Mouse (Mus musculus) CH12.LX (cell line): ENCODE results near the gene Tbcel.

Source experiments
- CTCF ChIP-seq, 2 experiments: IDR thresholded peaks in 1 of 2; conservative IDR thresholded peaks in 1 of 2; 2 replicates each; pipeline ENCODE4 v1.5.1; 2011 to 2012; ENCODE audit warnings: low read depth in 2 of 2, low read length in 2 of 2, improper control_type of control experiment in 1 of 2, inconsistent platforms in 1 of 2, mild to moderate bottlenecking in 1 of 2, moderate library complexity in 1 of 2
- ELF1 ChIP-seq: IDR thresholded peaks from 2 replicates; pipeline ENCODE4 v1.6.1; 2014; ENCODE audit warnings: low read depth, mild to moderate bottlenecking, inconsistent platforms, low read length, improper control_type of control experiment
- MAX ChIP-seq: IDR thresholded peaks from 2 replicates; pipeline ENCODE4 v1.6.1; 2011; ENCODE audit warnings: low read length, improper control_type of control experiment
- POLR2A ChIP-seq: IDR thresholded peaks from 2 replicates; pipeline ENCODE4 v1.6.1; 2011; ENCODE audit warnings: low read depth, mild to moderate bottlenecking, improper control_type of control experiment, low read length
- RAD21 ChIP-seq: IDR thresholded peaks from 2 replicates; pipeline ENCODE4 v1.6.1; 2011; ENCODE audit warnings: low read depth, mild to moderate bottlenecking, low read length, improper control_type of control experiment, moderate library complexity
- ZMIZ1 ChIP-seq: IDR thresholded peaks from 2 replicates; pipeline ENCODE4 v1.6.1; 2012; ENCODE audit warnings: low read depth, mild to moderate bottlenecking, inconsistent platforms, low read length, improper control_type of control experiment
- ZNF384 ChIP-seq: IDR thresholded peaks from 2 replicates; pipeline ENCODE4 v1.6.1; 2012; ENCODE audit warnings: low read depth, low read length, improper control_type of control experiment, inconsistent platforms

DNA sequence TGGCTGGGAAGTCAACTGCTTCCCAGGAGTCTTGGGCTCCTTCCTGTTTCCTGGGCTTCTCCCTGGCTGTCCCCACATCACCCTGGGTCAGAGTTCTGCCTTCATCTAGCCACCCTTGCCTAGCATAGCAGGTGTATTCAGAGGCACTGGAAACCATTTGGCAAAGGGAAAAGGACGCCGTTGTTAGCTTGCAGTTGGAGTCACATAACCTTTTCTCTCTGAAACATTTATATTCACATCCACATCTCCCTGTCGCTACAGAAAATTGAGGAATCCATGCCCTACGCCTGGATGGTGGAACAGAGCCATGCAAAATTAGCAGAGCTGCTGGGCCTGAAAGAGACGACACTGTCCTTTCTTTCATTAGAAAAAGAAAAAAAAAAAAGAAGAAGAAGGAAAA lies 125.5 kb downstream of the Tbcel start:
- no peak for TF ChIP-seq ZNF384
- no peak for TF ChIP-seq CTCF (conservative IDR thresholded peaks at IDR 0.05 in 1 of 2, IDR thresholded peaks at IDR 0.05 in 1 of 2; ENCODE audit: low read depth in 2 of 2, low read length in 2 of 2)
- no peak for TF ChIP-seq RAD21
- no peak for TF ChIP-seq POLR2A
- TF ChIP-seq ELF1: no peak
- no peak for TF ChIP-seq MAX
- no peak for TF ChIP-seq ZMIZ1
